Mouse (Mus musculus): ENCODE measurements around the gene Ptger3.

- TF ChIP-seq POLR2A (IDR thresholded peaks at IDR 0.05; ENCODE audit: low read depth, low read length) (no peak), CTCF (IDR thresholded peaks at IDR 0.05; ENCODE audit: borderline replicate concordance, insufficient read depth, low read length) (no peak)
Observed at GRCm38 (mm10) chr3:157575441-157576342, 9.0 kb downstream of the Ptger3 start.

Measured in embryonic fibroblast, embryonic 13.5 days (primary cell).